Mouse (Mus musculus) ES-Bruce4 (cell line): ENCODE results near the gene Furin.

Source experiments
- CTCF ChIP-seq: IDR thresholded peaks from one replicate; pipeline ENCODE4 v1.8.1; 2011; ENCODE audit warnings: low read depth, low read length
- POLR2A ChIP-seq: IDR thresholded peaks from one replicate; pipeline ENCODE4 v1.8.1; 2011; ENCODE audit warnings: low read length; ENCODE audit not compliant: insufficient read depth

DNA sequence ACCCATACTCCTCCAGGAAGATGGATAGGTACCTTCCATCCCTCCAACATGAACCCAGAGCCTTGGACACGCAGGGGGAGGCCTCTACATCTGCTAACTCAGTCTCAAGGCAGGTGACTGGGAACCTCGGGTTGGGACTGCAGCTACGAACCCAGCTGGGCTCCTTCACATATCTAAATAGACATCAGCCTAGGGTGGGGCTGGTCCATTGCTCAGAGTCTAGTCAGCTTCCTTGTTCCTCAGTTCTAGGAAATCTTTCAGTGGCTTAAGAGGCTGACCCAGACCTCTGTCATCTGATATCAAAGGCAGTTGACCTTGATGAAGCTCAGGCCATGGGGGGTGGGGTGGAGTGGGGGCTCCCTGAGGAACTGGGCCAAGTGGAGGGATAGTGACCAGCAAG lies 14.0 kb upstream of the Furin start:
- no peak for TF ChIP-seq CTCF
- no peak for TF ChIP-seq POLR2A
